9 mouse cellular contexts compared by ENCODE assay signal in genomic region chr9:21002270-21002626, GRCm38 (mm10). TPM values are rescaled to one million over a fixed set of nuclear protein-coding genes. Genes with fewer than 3 reads are reported as not detected.
DNase-seq lines count a peak whose midpoint lies in the region; ATAC-seq and TF ChIP-seq lines count a peak whose summit lies in the region.
"Had no signal": no experiment of that assay in that cellular context is flagged by ENCODE, and none has a peak within 500 bp of the region (broad histone marks: within the 10 kb centered on the region; RNA-seq: fewer than 3 reads in every experiment).

No protein-coding gene starts in this region.

- dilution Hi-C loops in CH12.LX (cut with MboI; ENCODE audit: extremely low pct_ligation_motif_present, extremely low pct_unique_long_range_greater_than_20kb, low sequenced_read_pairs), result no loop called here

- no peak for DNase-seq in heart, embryonic 10.5 days (ENCODE audit: low spot score)
- no peak for DNase-seq in heart, adult 18-20 months
- DNase-seq in CH12.LX (ENCODE audit: extremely low read depth), result no peak
- no peak for DNase-seq in liver, embryonic 14.5 days (ENCODE audit: low read depth in 3 of 3, low spot score in 3 of 3)
- no peak for DNase-seq in layer of hippocampus, adult 9-11 months
- no peak for DNase-seq in left cerebral cortex, postnatal 25 days (ENCODE audit: low spot score in 2 of 2)

- no peak; the same call in 1 of the 2 replicates for ATAC-seq in forebrain, embryonic 13.5 days
- ATAC-seq in liver, embryonic 14.5 days (ENCODE audit: insufficient read depth), result peak; percentile 14; the same call in 1 of the 2 replicates
- ATAC-seq in cerebellum, adult (ENCODE audit: insufficient number of reproducible peaks, low FRiP score, low TSS enrichment), result no peak

- peak overlapping the region; percentile 85 for H3K4me2 ChIP-seq in CH12.LX (ENCODE audit: insufficient read depth, low read depth, poor library complexity, severe bottlenecking)
- H3K4me2 ChIP-seq in forebrain, embryonic 13.5 days, result peak overlapping the region; percentile 86
- H3K4me2 ChIP-seq in liver, embryonic 14.5 days (ENCODE audit: low read depth), result peak overlapping the region; percentile 91

- no peak for TF ChIP-seq RAD21 in CH12.LX (IDR thresholded peaks at IDR 0.05; ENCODE audit: low read depth, low read length)

- no peak for TF ChIP-seq EP300 in CH12.LX (IDR thresholded peaks at IDR 0.05; ENCODE audit: low read length)
- TF ChIP-seq EP300 in liver, embryonic 14.5 days (IDR thresholded peaks at IDR 0.05; ENCODE audit: low read depth), result no peak

- peak overlapping the region; percentile 88 for H3K4me3 ChIP-seq in heart, embryonic 10.5 days
- peak overlapping the region; percentile 69 to 93 (median 85) for H3K4me3 ChIP-seq in CH12.LX (replicated peaks in 1 of 3; ENCODE audit: low read depth in 2 of 3, low read length in 2 of 3, poor library complexity in 1 of 3)
- peak overlapping the region; percentile 82 for H3K4me3 ChIP-seq in forebrain, embryonic 13.5 days
- H3K4me3 ChIP-seq in liver, embryonic 14.5 days (ENCODE audit: insufficient read depth in 1 of 2, low read depth in 2 of 2, low read length in 2 of 2), result peak overlapping the region; percentile 72 to 83

- intact Hi-C loops in left cerebral cortex, postnatal 25 days (cut with DNase I), result loop anchor here (2.0 kb wide), 2 partner anchors 49 to 103 kb away; partner anchors contain the start of gene Eif3g

- no peaks in the 10 kb centered on the region for H3K27me3 ChIP-seq in heart, embryonic 10.5 days (ENCODE audit: insufficient read depth, poor library complexity, severe bottlenecking)
- H3K27me3 ChIP-seq in CH12.LX (replicated peaks), result no peaks in the 10 kb centered on the region
- H3K27me3 ChIP-seq in forebrain, embryonic 13.5 days, result no peaks in the 10 kb centered on the region
- no peaks in the 10 kb centered on the region for H3K27me3 ChIP-seq in liver, embryonic 14.5 days (ENCODE audit: control insufficient read depth, insufficient read depth, low read length)

- no peaks in the 10 kb centered on the region for H3K9me3 ChIP-seq in heart, embryonic 10.5 days
- H3K9me3 ChIP-seq in CH12.LX (replicated peaks; ENCODE audit: low read length), result no peaks in the 10 kb centered on the region
- no peaks in the 10 kb centered on the region for H3K9me3 ChIP-seq in forebrain, embryonic 13.5 days (replicated peaks)
- H3K9me3 ChIP-seq in liver, embryonic 14.5 days (ENCODE audit: control insufficient read depth, low read length), result no peaks in the 10 kb centered on the region

- in situ Hi-C loops in CH12.LX (cut with MboI; ENCODE audit: low pct_ligation_motif_present, low pct_unique_long_range_greater_than_20kb, low sequenced_read_pairs), result loop anchor here (5.0 kb wide), 2 partner anchors 55 to 100 kb away; no protein-coding TSS in a partner anchor

- 17% methylated on average over 7 of the region's 7 CpGs for WGBS in heart, embryonic 10.5 days
- WGBS in forebrain, embryonic 13.5 days, result 11% methylated on average over 7 of the region's 7 CpGs
- WGBS in liver, embryonic 14.5 days (ENCODE audit: insufficient replicate concordance), result 10% methylated on average over 7 of the region's 7 CpGs

- peak overlapping the region; percentile 93 for H3K27ac ChIP-seq in heart, embryonic 10.5 days
- no peak overlapping the region for H3K27ac ChIP-seq in CH12.LX (ENCODE audit: insufficient read depth, low read depth)
- peak overlapping the region; percentile 68 for H3K27ac ChIP-seq in forebrain, embryonic 13.5 days
- peak overlapping the region; percentile 82 for H3K27ac ChIP-seq in liver, embryonic 14.5 days

- TF ChIP-seq CTCF in CH12.LX (conservative IDR thresholded peaks at IDR 0.05 in 1 of 2, IDR thresholded peaks at IDR 0.05 in 1 of 2; ENCODE audit: low read depth in 2 of 2, low read length in 2 of 2), result no peak
- TF ChIP-seq CTCF in liver, embryonic 14.5 days (IDR thresholded peaks at IDR 0.05; ENCODE audit: low read depth), result no peak

- peaks cover 11% of the 10 kb centered on the region for H3K79me2 ChIP-seq in CH12.LX (replicated peaks; ENCODE audit: control insufficient read depth, extremely low read depth, insufficient read depth, poor library complexity, severe bottlenecking)

- H3K36me3 ChIP-seq in heart, embryonic 10.5 days, result peaks cover 26% of the 10 kb centered on the region
- peaks cover 24 to 29% of the 10 kb centered on the region in 2 experiments for H3K36me3 ChIP-seq in CH12.LX (replicated peaks in 1 of 2; ENCODE audit: control insufficient read depth in 1 of 2, insufficient read depth in 1 of 2, low read length in 1 of 2)
- peaks cover 27% of the 10 kb centered on the region for H3K36me3 ChIP-seq in forebrain, embryonic 13.5 days (ENCODE audit: poor library complexity, severe bottlenecking)
- H3K36me3 ChIP-seq in liver, embryonic 14.5 days (replicated peaks; ENCODE audit: control insufficient read depth, insufficient read depth, low read depth), result no peaks in the 10 kb centered on the region; the same call in 1 of the 2 replicates

- H3K9ac ChIP-seq in CH12.LX (ENCODE audit: insufficient read depth, low read depth), result peak overlapping the region; percentile 85
- H3K9ac ChIP-seq in forebrain, embryonic 13.5 days, result peak overlapping the region; percentile 83
- peak overlapping the region; percentile 61 for H3K9ac ChIP-seq in liver, embryonic 14.5 days (replicated peaks)

- H3K4me1 ChIP-seq in heart, embryonic 10.5 days, result peaks cover 5% of the 10 kb centered on the region
- peaks cover 2 to 24% of the 10 kb centered on the region in 2 experiments; a peak in 3 of 4 replicates for H3K4me1 ChIP-seq in CH12.LX (ENCODE audit: control insufficient read depth in 1 of 2, insufficient read depth in 2 of 2)
- H3K4me1 ChIP-seq in forebrain, embryonic 13.5 days, result peaks cover 11% of the 10 kb centered on the region
- H3K4me1 ChIP-seq in liver, embryonic 14.5 days (replicated peaks; ENCODE audit: control insufficient read depth in 2 of 2, insufficient read depth in 2 of 2, low read length in 1 of 2), result peaks cover 5 to 8% of the 10 kb centered on the region in 2 experiments; a peak in 3 of 4 replicates

- no peak for TF ChIP-seq POLR2A in CH12.LX (IDR thresholded peaks at IDR 0.05; ENCODE audit: low read depth, low read length)

TF ChIP-seq in CH12.LX, 34 proteins besides CTCF, POLR2A, EP300 and RAD21 (continues in another document):
- TF ChIP-seq GABPA (IDR thresholded peaks at IDR 0.05; ENCODE audit: insufficient replicate concordance, low read depth, low read length) (no peak), ZNF384 (IDR thresholded peaks at IDR 0.05; ENCODE audit: low read depth, low read length) (no peak), MAZ (IDR thresholded peaks at IDR 0.05; ENCODE audit: low read depth, low read length) (no peak)

RNA-seq across cellular contexts. Expression of gene Mrpl4, which starts 0.3 kb away (rescaled TPM):
- polyA plus RNA-seq in heart, embryonic 10.5 days (2016; fragmentation: Nextera tagmentation; extraction: Ambion mirVana), result 157 and 162 TPM in 2 replicates
- total RNA-seq in heart, adult 18-20 months (2021), result 100 to 1,000 TPM; 130 to 138 TPM
- 98.7 and 103 TPM in 2 replicates for total RNA-seq in CH12.LX (2012; rRNA removed)
- total RNA-seq in CH12.LX (2014; rRNA removed), result 42.1 and 43.9 TPM in 2 replicates
- 83.6 and 94.8 TPM in 2 replicates for polyA plus RNA-seq in CH12.LX (2012; ENCODE audit: insufficient read length, low read depth)
- 115 and 124 TPM in 2 replicates for polyA plus RNA-seq in forebrain, embryonic 13.5 days (2015; fragmentation: Nextera tagmentation; extraction: Ambion mirVana)
- 36.5 and 36.7 TPM in 2 replicates for polyA plus RNA-seq in liver, embryonic 14.5 days (2012; rRNA removed)
- 61.3 and 67.7 TPM in 2 replicates for polyA plus RNA-seq in liver, embryonic 14.5 days (2014; fragmentation: Nextera tagmentation; extraction: Ambion mirVana)
- total RNA-seq in left cerebral cortex, postnatal 25 days (2021), result 10 to 100 TPM; 61.5 to 64.2 TPM

RNA-seq across cellular contexts. Expression of gene Icam1, which starts 13.5 kb away (rescaled TPM):
- polyA plus RNA-seq in heart, embryonic 10.5 days (2016; fragmentation: Nextera tagmentation; extraction: Ambion mirVana), result 7.7 and 9.7 TPM in 2 replicates
- total RNA-seq in heart, adult 18-20 months (2021), result 1 to 10 TPM; 8.7 to 9.1 TPM
- total RNA-seq in CH12.LX (2012; rRNA removed) (128 and 202 TPM in 2 replicates), CH12.LX (2014; rRNA removed) (101 and 102 TPM in 2 replicates)
- polyA plus RNA-seq in CH12.LX (2012; ENCODE audit: insufficient read length, low read depth), result 64.2 and 70.6 TPM in 2 replicates
- 2.4 and 2.8 TPM in 2 replicates for polyA plus RNA-seq in forebrain, embryonic 13.5 days (2015; fragmentation: Nextera tagmentation; extraction: Ambion mirVana)
- 5.4 and 6.9 TPM in 2 replicates for polyA plus RNA-seq in liver, embryonic 14.5 days (2012; rRNA removed)
- 7.9 and 9.1 TPM in 2 replicates for polyA plus RNA-seq in liver, embryonic 14.5 days (2014; fragmentation: Nextera tagmentation; extraction: Ambion mirVana)
- total RNA-seq in left cerebral cortex, postnatal 25 days (2021), result 1 to 10 TPM; 3.3 to 3.5 TPM

RNA-seq across cellular contexts. Expression of gene S1pr2, which starts 25.7 kb away (rescaled TPM):
- 25.1 and 34.6 TPM in 2 replicates for polyA plus RNA-seq in heart, embryonic 10.5 days (2016; fragmentation: Nextera tagmentation; extraction: Ambion mirVana)
- total RNA-seq in heart, adult 18-20 months (2021), result 1 to 10 TPM; 1.4 to 2.0 TPM
- 1.6 and 2.0 TPM in 2 replicates for total RNA-seq in CH12.LX (2012; rRNA removed)
- 0.84 and 1.3 TPM in 2 replicates for total RNA-seq in CH12.LX (2014; rRNA removed)
- 1.4 and 3.2 TPM in 2 replicates for polyA plus RNA-seq in CH12.LX (2012; ENCODE audit: insufficient read length, low read depth)
- 6.8 and 10.3 TPM in 2 replicates for polyA plus RNA-seq in forebrain, embryonic 13.5 days (2015; fragmentation: Nextera tagmentation; extraction: Ambion mirVana)
- polyA plus RNA-seq in liver, embryonic 14.5 days (2012; rRNA removed), result 1.2 and 1.3 TPM in 2 replicates
- polyA plus RNA-seq in liver, embryonic 14.5 days (2014; fragmentation: Nextera tagmentation; extraction: Ambion mirVana), result 2.3 and 3.0 TPM in 2 replicates
- 1 to 10 TPM; 2.2 to 2.8 TPM for total RNA-seq in left cerebral cortex, postnatal 25 days (2021)

RNA-seq across cellular contexts. Expression of gene Icam4, which starts 26.9 kb away (rescaled TPM):
- polyA plus RNA-seq in heart, embryonic 10.5 days (2016; fragmentation: Nextera tagmentation; extraction: Ambion mirVana), result 15.2 and 19.9 TPM in 2 replicates
- total RNA-seq in heart, adult 18-20 months (2021), result 1 to 10 TPM; 1.2 to 1.3 TPM
- total RNA-seq in CH12.LX (2012; rRNA removed), result 2.9 and 3.1 TPM in 2 replicates
- total RNA-seq in CH12.LX (2014; rRNA removed), result 1.1 and 1.2 TPM in 2 replicates
- polyA plus RNA-seq in CH12.LX (2012; ENCODE audit: insufficient read length, low read depth), result 0.72 and 0.96 TPM in 2 replicates
- 0.17 and 0.37 TPM in 2 replicates for polyA plus RNA-seq in forebrain, embryonic 13.5 days (2015; fragmentation: Nextera tagmentation; extraction: Ambion mirVana)
- polyA plus RNA-seq in liver, embryonic 14.5 days (2012; rRNA removed), result 61.8 and 64.1 TPM in 2 replicates
- 204 and 223 TPM in 2 replicates for polyA plus RNA-seq in liver, embryonic 14.5 days (2014; fragmentation: Nextera tagmentation; extraction: Ambion mirVana)
- total RNA-seq in left cerebral cortex, postnatal 25 days (2021), result 1 to 10 TPM in 1 of 2 experiments, under 1 TPM in 1; 0.80 to 1.1 TPM
- total RNA-seq: neutrophil, adult 5-6 weeks had no signal

RNA-seq across cellular contexts. Expression of gene Icam5, which starts 29.6 kb away (rescaled TPM):
- polyA plus RNA-seq in heart, embryonic 10.5 days (2016; fragmentation: Nextera tagmentation; extraction: Ambion mirVana), result 0.06 and 0.09 TPM in 2 replicates
- not detected for total RNA-seq in heart, adult 18-20 months (2021)
- total RNA-seq in CH12.LX (2012; rRNA removed), result 4.9 TPM in 2 replicates
- total RNA-seq in CH12.LX (2014; rRNA removed), result 0.89 and 1.0 TPM in 2 replicates
- polyA plus RNA-seq in CH12.LX (2012; ENCODE audit: insufficient read length, low read depth), result 1.6 and 1.7 TPM in 2 replicates
- 0.19 and 0.45 TPM in 2 replicates for polyA plus RNA-seq in forebrain, embryonic 13.5 days (2015; fragmentation: Nextera tagmentation; extraction: Ambion mirVana)
- polyA plus RNA-seq in liver, embryonic 14.5 days (2012; rRNA removed), result 0.70 and 0.87 TPM in 2 replicates
- polyA plus RNA-seq in liver, embryonic 14.5 days (2014; fragmentation: Nextera tagmentation; extraction: Ambion mirVana), result 0.20 and 0.28 TPM in 2 replicates
- total RNA-seq in left cerebral cortex, postnatal 25 days (2021), result 100 to 1,000 TPM; 236 to 267 TPM
- total RNA-seq: neutrophil, adult 5-6 weeks had no signal
